Mouse (Mus musculus) liver, adult 2 months (tissue): Measurements from ENCODE around the gene Nav2.

Experiments
- CTCF ChIP-seq: fragments of 200-500 bp; IDR thresholded peaks from 2 replicates; pipeline ENCODE4 v1.5.1; 2011; ENCODE audit warnings: low read depth, low read length, control low read depth
- POLR2A ChIP-seq: fragments of 200-500 bp; IDR thresholded peaks from 2 replicates; pipeline ENCODE4 v1.6.1; 2011; ENCODE audit warnings: low read length, control low read depth; ENCODE audit not compliant: insufficient read depth; ENCODE audit errors: extremely low read depth

DNA sequence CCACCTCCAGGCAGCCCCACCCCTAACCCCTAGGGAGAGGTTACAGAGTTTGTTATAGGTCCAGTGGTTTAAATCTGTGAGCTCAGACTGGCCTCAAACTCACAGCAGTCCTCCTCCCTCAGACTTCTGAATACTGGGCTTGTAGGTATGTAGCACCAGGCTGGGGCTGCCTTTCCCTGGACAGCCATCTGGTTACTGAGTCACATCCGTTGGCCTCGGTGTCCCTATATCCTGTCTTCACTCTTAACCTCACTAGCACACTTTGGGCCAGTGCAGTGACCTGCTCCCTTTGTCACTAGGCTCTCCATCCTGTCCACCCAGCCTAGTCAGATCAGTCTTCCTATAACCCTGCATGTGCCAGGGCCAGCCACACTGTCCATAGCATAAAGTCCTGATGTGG lies 19.8 kb upstream of the Nav2 start:
- TF ChIP-seq CTCF (no peak), POLR2A (no peak)
